Mouse (Mus musculus) forebrain, postnatal 0 days (tissue): ENCODE measurements at regions not wholly inside any gene's neighbourhood (a gene's known extent, or its start where the extent isn't known, plus 50 kb on each side); places are given as distances from the start of the nearest gene placed in this dataset.

Experiments used
- ATAC-seq: fragments of 200-750 bp; cut with Nextera tagmentation; 2 replicates; pipeline ENCODE4 v1.8.0; 2017; ENCODE audit warnings: mild to moderate bottlenecking, moderate library complexity
- DNase-seq: peaks from one replicate; pipeline ENCODE4 v3.0.0-alpha.2; 2015
- H3K27ac ChIP-seq: fragments of 300-500 bp; sonication (generic); 2 replicates; pipeline ENCODE4 v1.5.1; 2014; ENCODE audit warnings: low read depth, mild to moderate bottlenecking, antibody characterized with exemption, low read length, moderate library complexity, mixed read lengths
- H3K27me3 ChIP-seq: fragments of 300-500 bp; sonication (generic); 2 replicates; pipeline ENCODE4 v1.6.1; 2014; ENCODE audit warnings: mild to moderate bottlenecking, low read length, mixed read lengths; ENCODE audit not compliant: insufficient read depth
- H3K36me3 ChIP-seq: fragments of 300-500 bp; sonication (generic); 2 replicates; pipeline ENCODE4 v1.6.1; 2014; ENCODE audit warnings: mild to moderate bottlenecking, moderate library complexity; ENCODE audit not compliant: insufficient read depth
- H3K4me1 ChIP-seq: fragments of 300-500 bp; sonication (generic); 2 replicates; pipeline ENCODE4 v1.6.1; 2014; ENCODE audit warnings: antibody characterized with exemption; ENCODE audit not compliant: insufficient read depth
- H3K4me2 ChIP-seq: fragments of 300-500 bp; sonication (generic); 2 replicates; pipeline ENCODE4 v1.6.1; 2014; ENCODE audit warnings: low read depth, mild to moderate bottlenecking, moderate library complexity
- H3K4me3 ChIP-seq: fragments of 300-500 bp; sonication (generic); 2 replicates; pipeline ENCODE4 v1.5.1; 2014; ENCODE audit warnings: low read depth, low read length, mixed read lengths
- H3K9ac ChIP-seq: fragments of 300-500 bp; sonication (generic); 2 replicates; pipeline ENCODE4 v1.6.1; 2014; ENCODE audit warnings: mild to moderate bottlenecking
- H3K9me3 ChIP-seq: fragments of 300-500 bp; sonication (generic); 2 replicates; pipeline ENCODE4 v1.6.1; 2016; ENCODE audit warnings: low read length
- CTCF ChIP-seq: sonication (generic); IDR thresholded peaks from 2 replicates; pipeline ENCODE4 v1.5.1; 2016; ENCODE audit warnings: antibody characterized with exemption, control low read depth, low read depth
- WGBS: fragments of 180-500 bp; shearing (Covaris S2); extraction: QIAGEN DNeasy Blood & Tissue Kit; methylation state at CpG from one replicate; pipeline ENCODE4 v1.1.7; 2014; 5-methylcytosine and 5-hydroxymethylcytosine counted together

GRCm38 (mm10) chr12:110387567-110387966 is 59.4 kb upstream of the Ppp2r5c start:
- H3K4me2 ChIP-seq: no peak overlapping the region
- no peaks in the 10 kb centered on the region for H3K4me1 ChIP-seq

GRCm38 (mm10) chr12:110389439-110389838 is 57.5 kb upstream of the Ppp2r5c start:
- no peak for ATAC-seq
- WGBS: 79% methylated on average over 12 of the region's 12 CpGs
- H3K36me3 ChIP-seq: no peaks in the 10 kb centered on the region
- no peak for TF ChIP-seq CTCF
- no peak for DNase-seq
- H3K4me1 ChIP-seq: no peaks in the 10 kb centered on the region
- H3K9ac ChIP-seq: no peak overlapping the region
- H3K27me3 ChIP-seq: no peaks in the 10 kb centered on the region
- no peak overlapping the region for H3K4me3 ChIP-seq
- H3K27ac ChIP-seq: no peak overlapping the region
- no peaks in the 10 kb centered on the region for H3K9me3 ChIP-seq
- no peak overlapping the region for H3K4me2 ChIP-seq

More at GRCm38 (mm10) chr12:110387567-110387966, 59.4 kb upstream of the Ppp2r5c start:
- ATAC-seq: no peak
- Histone ChIP-seq H3K27me3 (no peaks in the 10 kb centered on the region), H3K4me3 (no peak overlapping the region), H3K36me3 (no peaks in the 10 kb centered on the region), H3K27ac (no peak overlapping the region), H3K9ac (no peak overlapping the region), H3K9me3 (no peaks in the 10 kb centered on the region)
- WGBS: 68% methylated on average over 4 of the region's 4 CpGs
- TF ChIP-seq CTCF: no peak
- DNase-seq: no peak

GRCm38 (mm10) chr12:110391464-110391863 is 55.5 kb upstream of the Ppp2r5c start:
- Histone ChIP-seq H3K9me3 (no peaks in the 10 kb centered on the region), H3K4me2 (no peak overlapping the region), H3K4me3 (no peak overlapping the region), H3K4me1 (no peaks in the 10 kb centered on the region), H3K27me3 (no peaks in the 10 kb centered on the region), H3K27ac (no peak overlapping the region), H3K36me3 (no peaks in the 10 kb centered on the region), H3K9ac (no peak overlapping the region)
- 88% methylated on average over 8 of the region's 8 CpGs for WGBS
- ATAC-seq: no peak
- no peak for DNase-seq
- TF ChIP-seq CTCF: no peak

GRCm38 (mm10) chr12:110393555-110393954 is 53.4 kb upstream of the Ppp2r5c start:
- no peak overlapping the region for H3K27ac ChIP-seq
- H3K9ac ChIP-seq: no peak overlapping the region
- no peak overlapping the region for H3K4me2 ChIP-seq
- H3K27me3 ChIP-seq: no peaks in the 10 kb centered on the region
- H3K4me1 ChIP-seq: no peaks in the 10 kb centered on the region
- no peak overlapping the region for H3K4me3 ChIP-seq
- H3K9me3 ChIP-seq: no peaks in the 10 kb centered on the region
- WGBS: 75% methylated on average over 7 of the region's 7 CpGs
- H3K36me3 ChIP-seq: no peaks in the 10 kb centered on the region
- no peak for ATAC-seq
- no peak for DNase-seq
- TF ChIP-seq CTCF: no peak
